Mouse (Mus musculus): ENCODE measurements around the gene Cbr2.
A peak's percentile ranks its signal among the peaks of the same experiment; 100 is the strongest.
"Not testable (repeated sequence)": the region's sequence is repeated elsewhere in the genome, so short reads cannot be mapped to it uniquely, and the experiment has no call there.

Cbr2 gene

DNA sequence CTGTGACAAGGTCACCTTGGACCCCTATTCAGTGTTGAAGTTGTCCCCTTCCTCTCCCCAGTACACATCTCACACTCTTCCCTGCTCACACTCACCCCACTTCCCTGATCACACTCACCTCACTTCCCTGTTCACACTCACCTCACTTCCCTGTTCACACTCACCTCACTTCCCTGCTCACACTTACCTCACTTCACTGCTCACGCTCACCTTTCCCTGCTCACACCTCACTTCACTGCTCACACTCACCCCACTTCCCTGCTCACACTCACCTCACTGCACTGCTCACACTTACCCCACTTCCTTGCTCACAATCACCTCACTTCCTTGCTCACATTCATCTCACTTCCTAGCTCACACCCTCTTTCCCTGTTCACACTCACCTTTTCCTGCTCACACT, 519 bp downstream of the Cbr2 start:
- DNase-seq (ENCODE audit: low read depth, low spot score): no peak

DNA sequence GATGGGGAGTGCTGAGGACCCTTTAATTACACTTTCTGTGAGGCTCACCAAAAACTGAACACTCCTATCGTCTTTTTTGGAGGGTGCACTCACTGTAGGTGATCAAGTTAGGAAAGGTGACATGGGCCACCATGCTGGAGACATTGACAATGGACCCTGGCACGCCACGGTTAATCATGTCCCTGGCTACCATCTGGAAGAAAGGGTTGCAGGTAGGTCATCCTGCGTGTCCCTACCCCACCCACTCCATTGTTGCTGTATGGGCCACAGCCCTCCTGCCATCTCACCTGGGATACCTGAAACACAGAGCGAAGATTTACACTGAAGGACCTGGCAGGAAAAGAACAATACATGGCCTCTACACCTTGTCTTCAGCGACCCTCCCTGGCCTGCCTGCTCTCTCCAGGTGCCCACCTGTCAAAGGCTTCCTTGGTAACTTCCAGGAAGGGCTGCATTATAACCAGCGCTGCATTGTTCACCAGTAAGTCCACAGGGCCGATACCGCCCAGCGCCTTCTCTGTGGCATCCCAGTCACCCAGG, 1.5 kb downstream of the Cbr2 start:
- no peak for DNase-seq (ENCODE audit: low read depth, low spot score)

DNA sequence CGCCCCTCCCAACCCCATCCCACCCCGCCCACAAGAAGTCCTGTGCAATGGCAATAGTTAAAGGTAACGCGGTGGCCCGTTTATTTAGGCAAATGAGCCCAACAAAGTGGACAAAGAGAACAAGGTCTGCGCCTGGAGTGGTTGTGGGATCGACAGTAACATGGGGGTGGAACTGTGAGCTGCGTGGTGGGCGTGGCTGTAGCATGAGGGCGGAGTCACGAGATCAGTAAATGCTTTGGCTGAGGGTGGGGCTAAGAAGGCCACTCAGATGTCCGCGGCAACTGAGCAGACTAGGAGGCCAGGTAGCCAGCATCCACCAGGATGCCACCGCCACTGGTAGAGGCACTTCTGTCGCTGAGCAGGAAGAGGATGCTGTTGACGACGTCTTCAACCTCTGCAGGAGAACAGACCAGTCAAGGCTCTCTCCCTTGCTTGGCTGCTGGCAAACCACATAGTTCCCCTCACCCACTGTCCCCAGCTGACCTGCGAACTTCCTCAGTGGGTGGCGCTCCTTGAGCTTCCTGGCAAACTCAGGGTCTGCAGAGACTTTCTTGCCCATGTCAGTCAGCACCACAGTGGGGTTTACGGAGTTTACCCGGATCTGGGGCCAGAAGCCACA, 2.4 kb downstream of the Cbr2 start:
- DNase-seq (ENCODE audit: low read depth, low spot score): not testable (repeated sequence)

DNA sequence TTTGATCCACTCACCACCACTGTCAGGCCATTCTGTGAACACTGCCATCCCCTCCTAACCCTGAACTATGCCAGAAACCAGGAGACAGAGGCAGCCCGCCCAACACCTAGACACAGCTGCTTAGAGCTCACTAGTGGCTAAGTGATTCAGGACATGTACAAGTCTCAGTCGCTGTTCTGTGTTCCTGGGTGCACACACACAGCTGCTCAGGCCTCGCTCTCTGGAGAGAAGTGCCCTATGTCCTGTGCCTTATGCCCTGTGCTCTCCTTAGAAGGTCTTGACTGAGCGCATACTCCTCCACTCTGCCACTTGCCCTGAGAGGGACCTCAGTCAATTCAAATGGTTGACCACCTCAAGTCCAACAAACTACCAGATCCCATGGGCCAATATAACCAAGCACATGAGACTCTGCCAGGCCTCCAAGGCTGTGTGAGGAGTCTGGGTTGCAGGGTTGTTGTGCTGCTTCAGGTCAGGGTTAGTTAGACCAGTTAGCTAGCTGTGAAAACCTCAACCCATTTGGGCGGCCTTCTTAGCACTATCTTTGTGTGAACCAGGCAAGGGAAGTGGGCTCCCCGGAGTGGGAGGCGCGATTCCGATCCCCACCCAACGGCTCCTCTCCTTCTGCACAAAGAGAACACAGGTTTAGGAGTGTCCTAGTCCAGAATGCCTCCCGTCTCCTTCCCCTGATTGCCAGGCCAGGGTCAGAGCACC, 3.2 kb downstream of the Cbr2 start:
- no peak for DNase-seq (ENCODE audit: low read depth, low spot score)

DNA sequence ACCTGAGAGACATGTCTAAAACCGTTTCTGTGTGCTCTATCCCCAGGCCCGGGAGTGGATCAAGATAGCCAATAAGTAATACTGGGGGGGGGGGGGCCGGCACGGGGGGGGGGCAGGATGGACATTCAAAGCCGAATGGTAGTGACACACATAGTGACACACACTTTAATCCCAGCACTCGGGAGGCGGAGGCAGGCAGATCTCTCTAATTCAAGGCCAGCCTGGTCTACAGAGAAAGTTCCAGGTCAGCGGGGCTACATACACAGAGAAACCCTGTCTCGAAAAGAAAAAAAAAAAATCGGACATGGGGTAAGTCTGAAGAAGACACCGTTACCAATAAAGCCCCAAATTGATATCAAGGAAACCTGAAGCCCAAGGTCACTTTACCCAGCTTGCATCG, 4.3 kb downstream of the Cbr2 start:
- no peak for DNase-seq (ENCODE audit: low read depth, low spot score)

DNA sequence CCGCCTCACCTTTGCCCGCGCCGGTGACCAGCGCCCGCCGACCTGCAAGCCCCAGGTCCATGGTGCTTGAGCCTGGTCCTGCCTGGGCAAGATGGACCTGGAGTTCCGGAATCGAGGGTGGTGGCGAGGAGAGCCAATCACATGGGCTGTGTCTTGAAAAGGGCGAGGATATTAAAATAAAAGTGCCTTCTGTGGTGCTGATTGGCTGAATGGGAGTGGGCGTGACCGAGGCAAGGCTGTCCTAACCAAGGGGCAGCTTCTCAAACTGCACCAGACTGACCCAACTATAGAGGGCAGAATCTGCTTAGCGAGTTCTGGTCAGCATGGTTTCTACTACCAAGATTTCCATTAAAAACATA, 4.8 kb downstream of the Cbr2 start, which contains the start of gene Dcxr:
Dcxr (minus strand) TSS at position 113 of the 359 bp plus-strand sequence.
- peak; percentile 95 for DNase-seq (ENCODE audit: low read depth, low spot score)

DNA sequence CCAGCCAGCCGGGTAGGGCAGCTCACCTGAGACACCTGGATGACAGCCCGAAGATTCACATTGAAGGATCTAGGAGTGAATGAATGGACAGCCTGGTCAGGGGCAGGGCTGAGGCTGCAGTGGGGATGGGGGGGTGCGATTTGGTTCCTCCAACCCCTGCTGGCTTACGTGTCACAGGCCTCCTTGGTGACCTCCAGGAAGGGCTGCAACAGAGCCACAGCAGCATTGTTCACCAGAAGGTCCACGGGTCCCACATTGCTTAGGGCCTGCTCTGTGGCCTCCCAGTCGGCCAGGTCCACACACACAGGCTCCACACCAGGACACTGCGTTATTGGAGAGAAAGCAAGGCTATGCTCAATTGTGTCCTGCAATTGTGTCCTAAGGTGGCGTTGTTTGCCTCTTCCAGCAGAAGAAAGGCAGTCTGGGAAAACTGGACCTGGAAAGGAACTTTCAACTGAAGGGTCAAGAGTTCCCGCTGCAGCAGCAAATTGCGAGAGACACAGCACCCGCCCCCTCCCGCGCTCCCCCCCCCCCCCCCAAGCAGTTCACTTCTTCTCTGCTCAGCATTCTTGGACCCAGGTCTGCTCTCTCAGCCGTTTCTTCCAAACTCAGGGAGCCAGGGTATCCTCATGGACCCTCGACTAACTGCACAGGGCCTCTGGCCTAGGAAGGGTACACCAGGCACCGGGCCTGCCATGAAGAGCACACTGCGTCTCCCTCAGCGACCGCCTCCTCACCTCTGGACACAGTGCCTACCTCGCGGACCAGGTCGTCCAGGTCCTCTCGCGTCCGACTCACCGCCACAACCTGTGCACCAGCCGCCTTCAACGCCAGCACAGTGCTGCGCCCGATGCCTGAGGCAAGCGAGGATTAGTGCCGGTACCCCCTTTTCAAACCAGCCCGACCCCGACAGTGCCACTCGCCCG, 5.4 kb downstream of the Cbr2 start:
- no peak for DNase-seq (ENCODE audit: low read depth, low spot score)

DNA sequence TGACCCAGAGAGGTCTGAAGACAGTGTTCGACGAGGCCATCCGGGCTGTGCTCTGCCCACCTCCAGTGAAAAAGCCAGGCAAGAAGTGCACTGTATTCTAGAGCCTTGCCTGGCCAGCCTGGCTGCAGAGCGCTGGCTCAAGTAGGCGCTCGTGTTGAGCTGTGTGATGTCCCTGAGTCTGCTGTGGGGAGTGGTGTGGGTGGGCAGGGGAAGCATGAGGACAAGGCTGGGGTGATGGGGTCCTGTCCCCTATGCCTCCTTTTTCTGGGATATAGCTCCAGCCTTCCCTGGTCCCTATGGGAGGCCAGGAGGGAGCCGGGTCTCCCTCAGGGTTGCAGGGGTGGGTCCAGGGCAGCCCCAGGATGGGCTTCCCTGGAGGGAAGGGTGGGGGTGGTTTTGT, 8.4 kb downstream of the Cbr2 start:
- DNase-seq (ENCODE audit: low read depth, low spot score): no peak

DNA sequence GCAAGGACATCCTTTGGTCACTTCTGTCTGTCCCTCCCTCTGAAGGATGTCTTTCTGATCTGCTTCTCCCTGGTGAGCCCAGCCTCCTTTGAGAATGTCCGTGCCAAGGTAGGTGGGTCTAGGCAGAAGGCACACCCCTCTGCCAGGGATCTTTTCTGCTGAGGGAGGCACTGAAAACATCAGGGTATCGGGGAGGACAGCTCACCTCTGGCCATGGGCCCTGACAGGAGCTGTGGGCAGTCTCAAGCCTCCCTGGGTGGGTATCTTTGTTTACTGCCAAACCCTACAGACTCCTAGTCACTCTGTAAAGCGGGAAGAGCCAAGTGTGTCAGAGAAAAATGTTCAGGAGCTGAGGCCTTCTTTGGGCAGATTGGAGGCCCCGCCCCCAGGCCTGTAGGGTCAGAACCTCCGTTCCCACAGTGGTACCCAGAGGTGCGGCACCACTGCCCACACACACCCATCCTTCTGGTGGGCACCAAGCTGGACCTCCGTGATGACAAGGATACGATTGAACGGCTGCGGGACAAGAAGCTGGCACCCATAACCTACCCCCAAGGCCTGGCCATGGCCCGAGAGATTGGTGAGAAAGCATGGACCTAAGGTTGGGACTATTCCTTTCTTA, 9.0 kb downstream of the Cbr2 start:
- DNase-seq (ENCODE audit: low read depth, low spot score): no peak

DNA sequence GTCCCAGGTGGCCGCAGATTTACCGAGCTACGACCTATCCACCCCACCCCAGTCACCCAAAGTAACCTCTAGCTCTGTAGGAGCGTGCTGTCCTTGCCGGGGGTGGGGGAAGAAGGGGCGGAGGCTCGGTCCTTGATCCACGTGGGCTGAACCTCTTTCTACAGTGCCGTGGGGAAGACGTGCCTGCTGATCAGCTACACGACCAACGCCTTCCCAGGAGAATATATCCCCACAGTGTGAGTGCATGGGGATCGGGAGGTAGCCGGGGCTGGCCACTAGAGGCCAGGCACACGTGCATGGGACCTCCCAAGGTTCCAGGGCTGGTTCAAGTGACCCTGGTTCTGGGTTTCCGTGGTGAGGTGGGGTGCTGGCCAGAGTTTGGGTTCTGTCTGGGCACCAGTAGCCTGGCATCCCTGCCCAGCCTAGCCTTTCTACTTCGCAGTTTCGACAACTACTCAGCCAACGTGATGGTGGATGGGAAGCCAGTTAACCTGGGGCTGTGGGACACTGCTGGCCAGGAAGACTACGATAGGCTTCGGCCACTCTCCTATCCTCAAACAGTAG, 9.8 kb downstream of the Cbr2 start:
- no peak for DNase-seq (ENCODE audit: low read depth, low spot score)

DNA sequence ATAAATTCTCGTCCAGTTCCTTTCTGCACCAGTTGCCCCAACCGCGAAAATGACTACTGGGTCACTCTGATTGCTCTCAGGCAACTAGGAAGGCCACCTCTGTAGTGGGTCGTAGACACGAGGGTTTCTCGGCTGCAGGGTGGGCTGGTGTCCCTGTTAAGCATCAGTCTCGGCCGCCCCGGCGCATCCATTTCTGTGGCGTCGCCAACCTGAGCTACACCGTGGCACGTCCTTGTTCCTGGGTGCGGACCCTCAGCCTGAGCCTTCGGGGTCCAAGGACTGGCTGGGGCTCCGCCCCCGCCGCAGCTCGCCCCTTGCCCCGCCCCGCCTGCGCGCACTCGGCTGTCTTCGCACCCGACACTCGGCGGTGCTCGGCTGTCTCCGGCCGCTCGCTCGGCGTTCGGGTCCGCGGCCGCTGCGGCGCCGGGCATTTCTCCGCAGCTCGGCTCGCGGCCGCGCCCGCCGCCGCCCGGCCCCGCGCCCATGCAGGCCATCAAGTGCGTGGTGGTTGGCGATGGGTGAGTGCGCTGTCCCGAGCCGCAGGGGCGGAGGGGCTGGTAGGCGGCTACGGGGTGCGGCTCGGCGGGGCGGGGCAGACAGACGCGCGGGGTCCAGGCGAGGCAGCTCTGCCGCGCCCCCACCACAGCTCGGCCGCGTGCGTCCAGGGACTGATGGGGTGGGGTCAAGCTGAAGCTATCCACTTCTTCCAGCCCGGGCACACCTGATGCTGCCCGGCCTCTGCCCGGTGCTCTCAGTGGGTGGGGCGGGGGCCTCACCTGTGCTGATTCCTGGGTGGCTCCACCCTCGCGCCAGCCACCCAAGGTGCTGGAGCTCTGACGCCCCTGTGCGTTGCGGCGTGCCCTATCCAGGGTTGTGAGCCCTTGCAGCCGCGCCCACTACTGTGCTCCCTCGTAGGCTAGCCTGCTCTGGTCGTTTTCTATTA, 10.5 kb downstream of the Cbr2 start, which contains the start of gene Rac3:
Rac3 (plus strand) TSS at position 347 of the 943 bp plus-strand sequence.
- no peak for DNase-seq (ENCODE audit: low read depth, low spot score)

DNA sequence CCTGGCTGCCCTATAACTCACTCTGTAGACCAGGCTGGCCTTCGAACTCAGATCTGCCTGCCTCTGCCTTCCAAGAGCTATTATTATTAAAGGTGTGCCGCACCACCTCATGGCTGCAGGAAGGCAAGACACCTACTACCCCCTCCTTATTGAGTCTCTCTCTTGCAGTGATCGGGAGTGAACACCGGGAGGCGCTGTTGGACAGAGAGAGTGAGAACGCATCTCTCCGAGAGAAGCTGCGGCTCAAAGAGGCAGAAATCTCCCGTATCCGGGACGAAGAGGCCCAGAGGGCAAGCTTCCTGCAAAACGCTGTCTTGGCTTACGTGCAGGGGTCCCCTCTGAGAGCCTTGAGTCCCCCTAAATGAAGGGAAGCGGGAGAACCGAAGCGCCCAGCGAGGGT, 11.5 kb downstream of the Cbr2 start:
- DNase-seq (ENCODE audit: low read depth, low spot score): peak; percentile 89

DNA sequence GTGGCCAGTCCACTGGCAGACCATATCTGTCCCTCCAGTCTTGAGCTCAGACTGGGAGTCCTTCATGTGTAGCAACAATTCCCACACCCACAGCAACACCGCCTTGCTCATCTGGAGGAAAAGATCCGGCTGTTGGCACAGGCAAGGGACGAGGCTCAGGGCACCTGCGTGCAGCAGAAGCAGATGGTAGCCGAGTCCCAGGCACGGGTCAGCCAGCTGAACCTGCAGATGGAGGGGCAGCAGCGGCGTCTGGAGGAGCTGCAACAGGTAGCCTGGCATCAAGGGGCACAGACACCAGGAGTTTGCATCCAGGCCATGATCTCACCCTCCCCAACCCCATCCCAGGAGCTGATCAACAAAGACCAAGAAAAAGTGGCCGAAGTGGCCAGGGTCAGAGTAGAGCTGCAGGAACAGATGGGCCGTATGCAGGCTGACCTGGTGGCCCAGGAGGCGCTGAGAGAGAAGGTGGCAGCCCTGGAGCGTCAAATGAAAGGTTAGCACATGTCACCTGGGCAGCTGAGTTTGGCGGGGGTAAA, 12.0 kb downstream of the Cbr2 start:
- no peak for DNase-seq (ENCODE audit: low read depth, low spot score)

DNA sequence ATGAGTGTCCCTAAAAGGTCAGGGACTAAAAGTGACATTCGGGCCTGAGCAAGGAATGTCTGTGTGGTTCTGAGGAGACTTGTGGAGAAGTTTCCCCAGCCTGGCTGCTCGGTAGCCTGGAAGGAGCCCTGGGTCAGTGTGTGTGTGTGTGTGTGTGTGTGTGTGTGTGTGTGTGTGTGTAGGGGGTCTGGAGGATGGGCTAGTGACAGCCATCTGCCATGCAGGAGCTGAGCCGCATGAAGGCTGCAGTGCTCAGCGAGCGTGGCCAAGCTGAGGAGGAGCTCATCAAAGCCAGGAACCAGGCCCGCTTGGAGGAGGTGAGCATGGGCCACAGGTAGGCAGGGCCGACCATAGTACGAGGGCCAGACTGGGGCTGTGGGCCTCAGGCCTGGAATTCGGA, 12.7 kb downstream of the Cbr2 start:
- no peak for DNase-seq (ENCODE audit: low read depth, low spot score)

DNA sequence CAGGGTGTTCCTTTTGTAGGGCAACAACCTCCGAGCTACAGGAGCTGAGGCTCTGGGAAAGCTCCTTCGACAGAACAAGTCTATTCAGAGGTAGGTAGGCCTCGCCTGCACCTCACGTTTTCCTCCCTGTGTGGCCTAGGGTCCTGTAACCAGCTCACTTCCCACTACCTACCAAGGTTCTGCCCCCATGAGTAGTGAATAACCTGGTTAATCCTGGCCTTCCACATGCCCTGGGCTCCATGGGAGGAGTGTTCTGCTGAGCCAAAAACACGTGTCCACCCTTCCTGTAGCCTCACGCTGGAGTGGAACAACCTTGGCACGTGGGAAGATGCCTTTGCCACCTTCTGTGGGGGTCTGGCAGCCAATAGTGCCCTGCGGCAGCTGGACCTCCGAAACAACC, 16.8 kb downstream of the Cbr2 start:
- DNase-seq (ENCODE audit: low read depth, low spot score): no peak

DNA sequence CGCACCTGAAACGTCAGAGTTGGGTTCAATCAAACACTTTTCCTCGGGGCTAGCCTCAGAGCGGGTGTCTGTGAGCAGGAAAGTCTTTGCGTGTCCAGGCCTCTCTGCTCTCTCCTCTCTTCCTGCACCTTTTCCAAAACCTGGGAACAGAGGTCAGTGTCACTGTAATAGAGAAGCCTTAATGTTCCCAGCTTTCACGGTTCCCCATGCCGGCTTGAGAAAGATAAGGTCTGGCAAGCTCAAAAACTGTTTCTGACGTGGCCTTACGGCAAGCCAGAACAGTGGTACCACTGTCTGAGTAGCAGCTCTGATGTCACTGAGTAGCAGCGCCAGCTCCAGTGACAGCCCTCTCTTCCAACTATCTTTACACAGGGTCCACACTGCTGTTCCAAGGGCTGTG, 17.4 kb downstream of the Cbr2 start:
- DNase-seq (ENCODE audit: low read depth, low spot score): no peak

DNA sequence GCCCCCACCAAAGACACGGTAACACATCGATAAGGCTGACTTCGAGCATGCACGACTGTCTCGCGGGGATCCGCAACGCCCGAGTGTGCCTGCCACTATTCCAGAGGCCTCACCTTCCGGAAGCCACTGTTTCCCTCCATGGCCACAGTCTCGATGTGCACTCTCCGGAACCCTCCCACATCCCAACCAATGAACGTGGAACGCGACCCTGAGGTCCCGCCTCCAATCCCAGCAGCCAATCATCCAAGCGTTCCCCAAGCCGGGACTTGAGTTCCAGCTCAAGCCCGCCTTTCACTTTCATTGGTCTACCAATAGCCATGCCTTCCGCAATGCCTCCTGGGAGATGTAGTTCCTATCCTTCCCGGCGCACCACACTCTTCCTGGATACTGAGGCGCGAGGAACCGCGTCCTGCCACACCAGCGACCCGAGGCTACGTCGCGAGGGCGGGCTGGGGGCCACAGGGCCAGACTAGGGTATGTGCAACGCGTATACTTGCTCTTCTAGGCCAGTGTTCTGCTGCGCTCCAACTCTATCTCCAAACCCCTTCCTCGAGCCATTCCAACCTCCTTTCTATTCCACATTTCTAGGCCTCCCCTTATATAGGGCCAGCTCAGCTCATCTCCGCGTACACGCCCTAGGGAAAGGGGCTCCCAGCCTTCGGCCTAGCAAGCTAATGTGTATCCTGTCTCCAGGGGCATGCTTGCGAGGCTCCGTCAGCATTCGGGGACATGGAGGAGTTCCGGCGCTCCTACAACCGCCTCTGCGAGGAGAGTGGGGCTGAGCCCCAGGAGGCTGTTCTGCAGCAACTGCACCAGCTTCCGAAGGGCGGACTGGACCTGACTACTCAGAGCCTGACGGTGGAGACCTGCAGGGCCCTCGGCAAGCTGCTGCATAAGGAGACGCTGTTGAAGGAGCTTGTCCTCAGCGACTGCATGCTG, 18.1 kb downstream of the Cbr2 start, which contains the start of the genes Cenpx and Lrrc45:
Cenpx (minus strand) TSS at position 159 of the 939 bp plus-strand sequence.
Lrrc45 (plus strand) TSS at position 346 of the 939 bp plus-strand sequence.
- DNase-seq (ENCODE audit: low read depth, low spot score): peak; percentile 97

DNA sequence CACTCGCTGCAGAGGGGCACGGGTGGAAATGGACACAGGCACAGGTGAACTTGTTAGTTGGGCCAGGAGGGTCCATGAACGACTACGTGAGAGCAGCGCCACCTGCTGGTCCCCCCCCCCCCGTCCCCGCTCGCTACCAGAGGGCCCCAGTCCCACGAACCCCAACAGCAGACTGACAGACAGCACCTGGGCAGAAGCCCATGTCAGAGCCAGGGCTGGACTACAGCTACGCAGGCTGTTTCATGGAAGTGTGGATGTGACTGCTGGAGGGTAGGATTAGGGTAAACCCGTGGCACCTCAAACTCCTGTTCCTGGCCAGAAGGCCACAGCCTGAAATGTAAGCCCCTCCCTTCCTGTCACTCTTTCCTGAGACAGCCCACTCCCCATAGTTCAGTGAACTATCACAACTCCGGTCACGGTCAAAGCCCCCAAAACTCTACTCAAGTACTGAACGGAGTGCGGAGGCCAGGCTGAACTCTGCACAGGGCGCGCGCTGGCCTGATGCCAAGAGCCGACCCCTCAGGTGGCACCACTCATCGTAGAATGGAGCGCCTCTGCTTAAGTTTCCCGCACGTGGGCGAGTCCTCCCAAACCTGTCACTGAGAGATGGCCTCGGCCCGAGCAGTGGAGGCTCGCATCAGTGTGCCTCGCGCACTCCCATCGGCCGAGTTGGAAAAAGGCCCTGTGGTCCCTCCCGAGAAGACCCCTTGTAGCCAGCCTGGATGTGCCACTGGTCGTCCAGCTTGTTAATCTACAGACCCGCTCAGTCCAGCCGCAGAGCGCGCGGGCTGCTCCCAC, 18.9 kb downstream of the Cbr2 start:
- DNase-seq (ENCODE audit: low read depth, low spot score): no peak

All from skeletal muscle tissue, adult 2 months (tissue).